Mouse (Mus musculus): ENCODE measurements around the gene Sfmbt1. TPM values are rescaled to one million over a fixed set of nuclear protein-coding genes. Genes with fewer than 3 reads are reported as not detected.

Sfmbt1 gene
- polyA plus RNA-seq, 1 experiment, result 2.8 TPM

DNA sequence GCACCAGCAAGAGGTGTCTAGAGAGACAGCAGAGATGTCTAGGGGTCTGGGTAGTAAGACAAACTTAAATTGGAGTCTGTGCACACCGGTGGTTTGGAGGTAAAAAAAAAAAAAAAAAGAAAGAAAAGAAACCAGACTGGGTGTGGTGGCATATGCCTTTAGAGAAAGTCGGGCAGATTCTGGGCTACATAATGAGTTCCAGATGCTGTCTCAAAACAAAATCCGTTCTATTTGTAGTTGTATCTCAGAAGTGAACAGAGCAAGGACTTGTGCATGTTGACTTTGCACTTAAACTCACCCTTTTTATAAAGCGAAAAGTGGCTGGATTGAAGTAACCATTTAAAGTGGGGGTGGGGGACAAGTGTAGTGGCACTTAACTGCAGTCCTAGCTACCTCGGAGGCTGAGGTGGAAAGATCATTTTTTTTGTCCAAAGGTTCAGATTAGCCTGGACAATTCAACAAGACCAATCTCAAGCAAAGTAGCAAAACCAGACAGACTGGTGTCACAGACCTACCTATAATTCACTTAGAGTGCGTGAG, 109.9 kb downstream of the Sfmbt1 start:
- Histone ChIP-seq H3K4me2 (ENCODE audit: low read depth) (peak overlapping the region; percentile 21), H3K79me2 (ENCODE audit: control insufficient read depth, insufficient read depth) (peaks cover 5% of the 10 kb centered on the region), H3K27me3 (ENCODE audit: control insufficient read depth, insufficient read depth, insufficient read length) (no peaks in the 10 kb centered on the region), H3K4me3 (no peak overlapping the region), H3K36me3 (ENCODE audit: control insufficient read depth, insufficient read depth) (peaks cover 2% of the 10 kb centered on the region), H3ac (ENCODE audit: control insufficient read depth, insufficient read length) (no peak overlapping the region)
- no peak for TF ChIP-seq REST (IDR thresholded peaks at IDR 0.05; ENCODE audit: insufficient read depth, insufficient read length)
- no peak for TF ChIP-seq POLR2A (IDR thresholded peaks at IDR 0.05; ENCODE audit: insufficient read length, low read depth)
- TF ChIP-seq SRF (IDR thresholded peaks at IDR 0.05; ENCODE audit: control insufficient read depth, insufficient read length, low read depth), result no peak
- TF ChIP-seq MAX (IDR thresholded peaks at IDR 0.05; ENCODE audit: low read depth), result no peak

DNA sequence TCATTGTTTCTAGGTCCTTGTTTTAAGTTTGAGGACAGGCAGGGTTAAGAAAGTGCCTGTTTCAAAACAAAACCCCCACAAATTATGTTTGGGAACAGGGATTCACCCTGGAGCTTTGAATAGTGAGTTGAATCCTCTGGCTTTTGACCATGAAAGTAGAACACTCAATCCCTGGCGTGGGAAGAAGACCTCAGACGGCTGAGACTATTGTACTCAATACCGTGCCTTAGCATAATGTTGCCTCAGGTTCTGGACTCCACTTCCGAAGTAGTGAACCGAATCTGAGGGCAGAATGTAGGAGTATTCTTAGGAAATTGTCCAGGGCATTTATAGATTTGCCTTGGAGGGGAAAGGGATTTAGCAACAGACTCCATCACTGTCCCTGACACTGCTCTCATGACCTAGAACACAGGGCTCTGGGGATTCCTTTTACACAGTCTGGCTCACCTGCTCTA, 110.4 kb downstream of the Sfmbt1 start:
- peaks cover 8% of the 10 kb centered on the region for H3K79me2 ChIP-seq (ENCODE audit: control insufficient read depth, insufficient read depth)
- no peaks in the 10 kb centered on the region for H3K27me3 ChIP-seq (ENCODE audit: control insufficient read depth, insufficient read depth, insufficient read length)
- peak overlapping the region; percentile 43 for H3K4me3 ChIP-seq
- TF ChIP-seq MAX (IDR thresholded peaks at IDR 0.05; ENCODE audit: low read depth) (no peak), USF1 (IDR thresholded peaks at IDR 0.05; ENCODE audit: low read depth) (no peak), SRF (IDR thresholded peaks at IDR 0.05; ENCODE audit: control insufficient read depth, insufficient read length, low read depth) (no peak), POLR2A (IDR thresholded peaks at IDR 0.05; ENCODE audit: insufficient read length, low read depth) (no peak), TCF3 (IDR thresholded peaks at IDR 0.05; ENCODE audit: insufficient read length, low read depth) (no peak), POLR2AphosphoS2 (IDR thresholded peaks at IDR 0.05; ENCODE audit: insufficient read length, low read depth) (no peak), MYOD1 (IDR thresholded peaks at IDR 0.05; ENCODE audit: control insufficient read depth in 1 of 3, insufficient read length in 2 of 3, low read depth in 2 of 3) (no peak), REST (IDR thresholded peaks at IDR 0.05; ENCODE audit: insufficient read depth, insufficient read length) (no peak), CEBPB (IDR thresholded peaks at IDR 0.05; ENCODE audit: insufficient read depth, poor library complexity, severe bottlenecking) (no peak), E2F4 (IDR thresholded peaks at IDR 0.05; ENCODE audit: insufficient read depth) (no peak), MYOG (IDR thresholded peaks at IDR 0.05; ENCODE audit: control insufficient read depth in 1 of 3, insufficient read depth in 1 of 3, insufficient read length in 2 of 3, low read depth in 2 of 3) (no peak), TCF12 (IDR thresholded peaks at IDR 0.05; ENCODE audit: insufficient read depth, poor library complexity, severe bottlenecking) (no peak)
- peak overlapping the region; percentile 58 for H3ac ChIP-seq (ENCODE audit: control insufficient read depth, insufficient read length)
- peak overlapping the region; percentile 44 for H3K4me2 ChIP-seq (ENCODE audit: low read depth)
- H3K36me3 ChIP-seq (ENCODE audit: control insufficient read depth, insufficient read depth), result no peaks in the 10 kb centered on the region

- no peaks in the 10 kb centered on the region for H3K36me3 ChIP-seq (ENCODE audit: control insufficient read depth, insufficient read depth)
- H3K79me2 ChIP-seq (ENCODE audit: control insufficient read depth, insufficient read depth), result peaks cover 13% of the 10 kb centered on the region
- H3ac ChIP-seq (ENCODE audit: control insufficient read depth, insufficient read length), result peak within 1 kb of the TSS; percentile 58
- peak within 1 kb of the TSS; percentile 43 for H3K4me3 ChIP-seq
- peak within 1 kb of the TSS; percentile 83 for H3K4me2 ChIP-seq (ENCODE audit: low read depth)
- no peak for TF ChIP-seq MAX (IDR thresholded peaks at IDR 0.05; ENCODE audit: low read depth)
- peak; percentile 76 for TF ChIP-seq POLR2AphosphoS2 (IDR thresholded peaks at IDR 0.05; ENCODE audit: insufficient read length, low read depth)
- peak; percentile 64 for TF ChIP-seq POLR2A (IDR thresholded peaks at IDR 0.05; ENCODE audit: insufficient read length, low read depth)
- H3K27me3 ChIP-seq (ENCODE audit: control insufficient read depth, insufficient read depth, insufficient read length), result no peaks in the 10 kb centered on the region
Observed at GRCm38 (mm10) chr14:30825476-30826131, 111.0 kb downstream of the Sfmbt1 start, which contains the start of gene Tmem110. TSS of gene Tmem110 (plus strand) at chr14:30825590.

DNA sequence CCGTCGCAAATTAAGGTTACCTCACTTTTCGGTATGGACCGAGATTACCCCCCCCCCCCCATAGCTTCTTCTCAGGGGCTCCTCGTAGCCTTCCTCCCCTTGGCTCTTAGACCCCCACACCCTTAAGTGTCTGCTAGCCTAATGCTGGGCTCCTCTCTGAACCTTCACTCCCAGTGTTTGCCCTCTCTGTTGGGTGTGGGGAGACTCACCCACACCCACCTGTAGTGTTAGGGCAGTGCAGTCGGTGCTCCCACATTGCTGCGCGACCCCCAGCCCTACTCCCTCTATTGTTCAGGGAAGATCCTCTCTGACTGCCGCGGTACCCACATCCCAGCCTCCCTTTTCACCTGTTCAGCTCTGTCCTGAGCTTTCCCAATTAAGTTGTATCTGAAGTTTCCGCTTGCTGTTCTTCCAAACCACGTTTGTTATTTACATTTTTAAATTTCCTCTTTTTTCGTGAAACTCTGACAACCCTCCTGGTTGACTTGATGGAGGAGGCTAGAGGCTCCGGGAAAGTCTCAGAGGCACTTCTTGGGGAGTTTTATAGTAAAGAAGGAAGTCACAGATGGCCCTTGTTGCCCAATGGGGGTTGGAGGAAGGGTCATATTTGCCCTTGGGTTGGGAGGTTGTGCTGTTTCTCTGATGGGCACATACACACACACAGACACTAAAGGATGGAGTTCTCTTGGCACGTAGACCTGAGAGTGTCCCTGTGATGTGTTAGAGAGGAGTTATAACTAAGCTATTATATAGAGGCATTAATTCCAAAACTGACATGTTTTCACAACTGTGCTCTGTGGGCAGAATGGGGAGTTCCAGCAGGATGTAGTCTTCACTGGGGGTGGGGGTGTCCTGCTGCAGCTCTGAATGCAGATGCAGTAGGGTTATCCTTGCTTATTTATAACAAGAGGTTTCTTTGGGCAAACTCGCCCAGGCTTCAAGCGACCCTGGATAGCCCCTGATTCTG, 111.8 kb downstream of the Sfmbt1 start:
- Histone ChIP-seq H3K4me3 (peak overlapping the region; percentile 43), H3K36me3 (ENCODE audit: control insufficient read depth, insufficient read depth) (no peaks in the 10 kb centered on the region), H3K4me2 (ENCODE audit: low read depth) (peak overlapping the region; percentile 83), H3K27me3 (ENCODE audit: control insufficient read depth, insufficient read depth, insufficient read length) (no peaks in the 10 kb centered on the region), H3ac (ENCODE audit: control insufficient read depth, insufficient read length) (peak overlapping the region; percentile 58), H3K79me2 (ENCODE audit: control insufficient read depth, insufficient read depth) (peaks cover 20% of the 10 kb centered on the region)
- no peak for TF ChIP-seq TCF3 (IDR thresholded peaks at IDR 0.05; ENCODE audit: insufficient read length, low read depth)
- no peak for TF ChIP-seq MAX (IDR thresholded peaks at IDR 0.05; ENCODE audit: low read depth)
- no peak for TF ChIP-seq USF1 (IDR thresholded peaks at IDR 0.05; ENCODE audit: low read depth)
- no peak for TF ChIP-seq REST (IDR thresholded peaks at IDR 0.05; ENCODE audit: insufficient read depth, insufficient read length)
- no peak for TF ChIP-seq E2F4 (IDR thresholded peaks at IDR 0.05; ENCODE audit: insufficient read depth)
- no peak for TF ChIP-seq SRF (IDR thresholded peaks at IDR 0.05; ENCODE audit: control insufficient read depth, insufficient read length, low read depth)
- TF ChIP-seq MYOG (IDR thresholded peaks at IDR 0.05; ENCODE audit: control insufficient read depth in 1 of 3, insufficient read depth in 1 of 3, insufficient read length in 2 of 3, low read depth in 2 of 3), result no peak
- no peak for TF ChIP-seq POLR2AphosphoS2 (IDR thresholded peaks at IDR 0.05; ENCODE audit: insufficient read length, low read depth)
- TF ChIP-seq POLR2A (IDR thresholded peaks at IDR 0.05; ENCODE audit: insufficient read length, low read depth), result no peak
- TF ChIP-seq CEBPB (IDR thresholded peaks at IDR 0.05; ENCODE audit: insufficient read depth, poor library complexity, severe bottlenecking), result no peak
- TF ChIP-seq MYOD1 (IDR thresholded peaks at IDR 0.05; ENCODE audit: control insufficient read depth in 1 of 3, insufficient read length in 2 of 3, low read depth in 2 of 3), result no peak
- no peak for TF ChIP-seq TCF12 (IDR thresholded peaks at IDR 0.05; ENCODE audit: insufficient read depth, poor library complexity, severe bottlenecking)

All from myocyte (in vitro differentiated cells).